Comparison of ENCODE assay signal across 31 mouse cellular contexts in genomic region chr10:95164949-95165348, GRCm38 (mm10).
"Had no signal": no experiment of that assay in that cellular context is flagged by ENCODE, and none has a peak within 500 bp of the region (broad histone marks: within the 10 kb centered on the region; RNA-seq: fewer than 3 reads in every experiment).

No protein-coding gene starts in this region.

- H3K9ac ChIP-seq: limb, embryonic 12.5 days; limb, embryonic 13.5 days; limb, embryonic 15.5 days; liver, embryonic 12.5 days; liver, embryonic 13.5 days; liver, embryonic 14.5 days; liver, embryonic 15.5 days; liver, postnatal 0 days; lung, embryonic 14.5 days; lung, embryonic 15.5 days; midbrain, embryonic 12.5 days; midbrain, embryonic 13.5 days; midbrain, embryonic 15.5 days; neural tube, embryonic 12.5 days had no signal

- DNase-seq: left cerebral cortex, postnatal 4 days; liver; liver, embryonic 13.5 days; liver, postnatal 0 days; lung, adult 18-20 months; lung, adult 2 months; lung, embryonic 14.5 days; lung, postnatal 10 days; lung, postnatal 14 days; lung, postnatal 36 days; lung, postnatal 4 days had no signal

- H3K4me1 ChIP-seq: liver, embryonic 12.5 days; liver, embryonic 13.5 days; liver, embryonic 15.5 days; midbrain, embryonic 10.5 days; midbrain, embryonic 12.5 days; midbrain, embryonic 13.5 days; midbrain, embryonic 15.5 days had no signal

- H3K36me3 ChIP-seq: limb, embryonic 10.5 days; limb, embryonic 12.5 days; limb, embryonic 13.5 days; limb, embryonic 15.5 days; liver, embryonic 12.5 days; liver, embryonic 13.5 days; liver, embryonic 15.5 days; lung, embryonic 15.5 days; midbrain, embryonic 10.5 days; midbrain, embryonic 12.5 days; midbrain, embryonic 13.5 days; midbrain, embryonic 15.5 days; neural tube, embryonic 12.5 days had no signal

- H3K27ac ChIP-seq: left cerebral cortex, adult 2 months; limb, embryonic 10.5 days; limb, embryonic 12.5 days; limb, embryonic 13.5 days; limb, embryonic 15.5 days; liver, embryonic 12.5 days; liver, embryonic 13.5 days; liver, embryonic 14.5 days; liver, embryonic 15.5 days; lung, embryonic 15.5 days; macrophage; midbrain, embryonic 10.5 days; midbrain, embryonic 12.5 days; midbrain, embryonic 13.5 days; midbrain, embryonic 15.5 days; neural tube, embryonic 12.5 days had no signal

- ATAC-seq: liver, embryonic 12.5 days; liver, postnatal 0 days; lung, postnatal 0 days; midbrain, embryonic 13.5 days; midbrain, embryonic 15.5 days; midbrain, embryonic 16.5 days had no signal

- H3K9me3 ChIP-seq: limb, embryonic 10.5 days; limb, embryonic 12.5 days; limb, embryonic 15.5 days; liver, embryonic 12.5 days; liver, embryonic 13.5 days; liver, embryonic 15.5 days; lung, embryonic 15.5 days; midbrain, embryonic 10.5 days; midbrain, embryonic 12.5 days; midbrain, embryonic 13.5 days; midbrain, embryonic 15.5 days; neural tube, embryonic 12.5 days had no signal

- H3K4me2 ChIP-seq: limb, embryonic 12.5 days; limb, embryonic 13.5 days; limb, embryonic 15.5 days; liver, embryonic 11.5 days; liver, embryonic 12.5 days; liver, embryonic 13.5 days; liver, embryonic 15.5 days; lung, embryonic 14.5 days; lung, embryonic 15.5 days; midbrain, embryonic 12.5 days; midbrain, embryonic 13.5 days; midbrain, embryonic 15.5 days; neural tube, embryonic 12.5 days had no signal

- H3K27me3 ChIP-seq: limb, embryonic 12.5 days; limb, embryonic 13.5 days; limb, embryonic 15.5 days; liver, embryonic 12.5 days; liver, embryonic 13.5 days; liver, embryonic 15.5 days; lung, embryonic 15.5 days; megakaryocyte, embryonic 14.5 days; midbrain, embryonic 12.5 days; midbrain, embryonic 13.5 days; midbrain, embryonic 15.5 days; neural tube, embryonic 12.5 days had no signal

- H3K4me3 ChIP-seq: left cerebral cortex, adult 2 months; limb, embryonic 10.5 days; limb, embryonic 12.5 days; limb, embryonic 13.5 days; limb, embryonic 15.5 days; liver, embryonic 12.5 days; liver, embryonic 13.5 days; liver, embryonic 15.5 days; lung, embryonic 15.5 days; megakaryocyte, embryonic 14.5 days; midbrain, embryonic 10.5 days; midbrain, embryonic 12.5 days; midbrain, embryonic 13.5 days; midbrain, embryonic 15.5 days; myocyte; neural tube, embryonic 12.5 days had no signal
